Mouse (Mus musculus): ENCODE measurements at regions not wholly inside any gene's neighbourhood (a gene's known extent, or its start where the extent isn't known, plus 50 kb on each side); places are given as distances from the start of the nearest gene placed in this dataset.

DNA sequence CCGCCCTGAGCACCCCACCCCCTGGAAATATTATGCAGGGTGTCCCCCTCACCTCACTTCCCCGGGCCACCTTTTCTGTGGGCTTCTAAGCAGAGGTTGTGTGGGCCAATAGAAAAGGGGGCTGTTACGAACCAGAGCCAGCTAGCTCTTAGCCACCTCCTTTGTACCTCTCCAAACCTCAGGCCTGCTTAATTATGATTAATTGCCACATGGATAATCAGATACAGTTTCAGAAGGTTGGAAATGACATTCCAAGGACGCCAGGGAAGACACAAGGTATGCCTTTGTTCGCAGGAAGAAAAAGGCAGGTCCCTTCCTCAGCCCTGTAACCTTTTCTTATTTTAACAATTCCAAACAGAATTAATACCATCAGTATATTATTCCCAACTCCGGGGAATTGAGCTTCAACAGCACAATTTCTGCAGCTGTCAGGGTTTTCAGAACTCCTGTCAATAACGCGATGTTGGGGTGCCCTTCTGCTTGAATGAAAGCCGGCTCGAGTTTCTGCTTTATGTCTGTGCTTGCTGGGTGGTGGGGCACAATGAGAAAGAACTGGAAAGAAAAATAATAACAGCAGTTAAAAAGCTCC is 552.1 kb upstream of the Mgmt start:
- TF ChIP-seq CTCF (IDR thresholded peaks at IDR 0.05 in 2 of 3, conservative IDR thresholded peaks at IDR 0.05 in 1 of 3; ENCODE audit: control insufficient read depth in 1 of 3, insufficient read depth in 1 of 3, low read depth in 2 of 3, low read length in 3 of 3, poor library complexity in 1 of 3, severe bottlenecking in 1 of 3) (no peak), TCF12 (IDR thresholded peaks at IDR 0.05; ENCODE audit: low read depth, low read length) (no peak), USF1 (IDR thresholded peaks at IDR 0.05; ENCODE audit: low read depth, low read length) (no peak)

All from MEL (cell line).